Mouse (Mus musculus) myocyte (in vitro differentiated cells): ENCODE results near the gene Sox5. TPM values are rescaled to one million over a fixed set of nuclear protein-coding genes. Genes with fewer than 3 reads are reported as not detected.

ENCODE experiments used
- H3K27me3 ChIP-seq: one replicate; pipeline ENCODE4 v1.6.1; 2011; ENCODE audit not compliant: control insufficient read depth, insufficient read depth, insufficient read length
- H3K36me3 ChIP-seq: one replicate; pipeline ENCODE4 v1.6.1; 2011; ENCODE audit not compliant: control insufficient read depth, insufficient read depth
- H3K4me2 ChIP-seq: one replicate; pipeline ENCODE4 v1.6.1; 2011; ENCODE audit warnings: low read depth, control low read depth
- H3K4me3 ChIP-seq: one replicate; pipeline ENCODE4 v1.5.1; 2011; ENCODE audit warnings: mild to moderate bottlenecking, control low read depth, moderate library complexity
- H3K79me2 ChIP-seq: one replicate; pipeline ENCODE4 v1.6.1; 2011; ENCODE audit not compliant: control insufficient read depth, insufficient read depth
- H3ac ChIP-seq: one replicate; pipeline ENCODE4 v1.6.1; 2011; ENCODE audit not compliant: control insufficient read depth, insufficient read length
- CEBPB ChIP-seq: IDR thresholded peaks from 2 replicates; pipeline ENCODE4 v1.6.1; 2011; ENCODE audit warnings: mild to moderate bottlenecking, moderate library complexity; ENCODE audit not compliant: poor library complexity, insufficient read depth, severe bottlenecking
- E2F4 ChIP-seq: IDR thresholded peaks from one replicate; pipeline ENCODE4 v1.6.1; 2011; ENCODE audit warnings: mild to moderate bottlenecking, control low read depth, moderate library complexity; ENCODE audit not compliant: insufficient read depth
- MAX ChIP-seq: IDR thresholded peaks from one replicate; pipeline ENCODE4 v1.6.1; 2011; ENCODE audit warnings: low read depth, mild to moderate bottlenecking, control low read depth
- MYOD1 ChIP-seq, 3 experiments: IDR thresholded peaks; one replicate each; pipeline ENCODE4 v1.6.1; 2011; ENCODE audit warnings: control low read depth in 2 of 3, low read depth in 2 of 3, mild to moderate bottlenecking in 2 of 3, moderate library complexity in 1 of 3; ENCODE audit not compliant: insufficient read length in 2 of 3, control insufficient read depth in 1 of 3
- MYOG ChIP-seq, 3 experiments: IDR thresholded peaks; one replicate each; pipeline ENCODE4 v1.6.1; 2011; ENCODE audit warnings: control low read depth in 2 of 3, low read depth in 2 of 3, mild to moderate bottlenecking in 2 of 3; ENCODE audit not compliant: insufficient read length in 2 of 3, control insufficient read depth in 1 of 3, insufficient read depth in 1 of 3
- POLR2A ChIP-seq: IDR thresholded peaks from one replicate; pipeline ENCODE4 v1.6.1; 2011; ENCODE audit warnings: low read depth, mild to moderate bottlenecking, control low read depth, moderate library complexity; ENCODE audit not compliant: insufficient read length
- POLR2AphosphoS2 ChIP-seq: IDR thresholded peaks from one replicate; pipeline ENCODE4 v1.6.1; 2011; ENCODE audit warnings: low read depth, control low read depth; ENCODE audit not compliant: insufficient read length
- REST ChIP-seq: IDR thresholded peaks from one replicate; pipeline ENCODE4 v1.6.1; 2011; ENCODE audit warnings: mild to moderate bottlenecking, control low read depth, moderate library complexity; ENCODE audit not compliant: insufficient read depth, insufficient read length
- SRF ChIP-seq: IDR thresholded peaks from one replicate; pipeline ENCODE4 v1.6.1; 2011; ENCODE audit warnings: low read depth; ENCODE audit not compliant: control insufficient read depth, insufficient read length
- TCF12 ChIP-seq: IDR thresholded peaks from one replicate; pipeline ENCODE4 v1.6.1; 2011; ENCODE audit warnings: mild to moderate bottlenecking, control low read depth; ENCODE audit not compliant: poor library complexity, insufficient read depth, severe bottlenecking
- TCF3 ChIP-seq: IDR thresholded peaks from one replicate; pipeline ENCODE4 v1.6.1; 2011; ENCODE audit warnings: low read depth, control low read depth; ENCODE audit not compliant: insufficient read length
- USF1 ChIP-seq: IDR thresholded peaks from one replicate; pipeline ENCODE4 v1.6.1; 2011; ENCODE audit warnings: low read depth, mild to moderate bottlenecking, control low read depth, moderate library complexity
- polyA plus RNA-seq: library from polyadenylated mRNA; unstranded; fragments of >200 nt; fragmentation: generic; extraction: Trizol; gene quantifications from one replicate; pipeline ENCODE4 v1.2.1, GENCODE M21; 2012; ENCODE audit warnings: missing spikeins

Sox5 gene
- polyA plus RNA-seq, 1 experiment: 0.50 TPM

GRCm38 (mm10) chr6:143980131-143980530 is 801.6 kb downstream of the Sox5 start:
- H3K36me3 ChIP-seq: no peaks in the 10 kb centered on the region

DNA sequence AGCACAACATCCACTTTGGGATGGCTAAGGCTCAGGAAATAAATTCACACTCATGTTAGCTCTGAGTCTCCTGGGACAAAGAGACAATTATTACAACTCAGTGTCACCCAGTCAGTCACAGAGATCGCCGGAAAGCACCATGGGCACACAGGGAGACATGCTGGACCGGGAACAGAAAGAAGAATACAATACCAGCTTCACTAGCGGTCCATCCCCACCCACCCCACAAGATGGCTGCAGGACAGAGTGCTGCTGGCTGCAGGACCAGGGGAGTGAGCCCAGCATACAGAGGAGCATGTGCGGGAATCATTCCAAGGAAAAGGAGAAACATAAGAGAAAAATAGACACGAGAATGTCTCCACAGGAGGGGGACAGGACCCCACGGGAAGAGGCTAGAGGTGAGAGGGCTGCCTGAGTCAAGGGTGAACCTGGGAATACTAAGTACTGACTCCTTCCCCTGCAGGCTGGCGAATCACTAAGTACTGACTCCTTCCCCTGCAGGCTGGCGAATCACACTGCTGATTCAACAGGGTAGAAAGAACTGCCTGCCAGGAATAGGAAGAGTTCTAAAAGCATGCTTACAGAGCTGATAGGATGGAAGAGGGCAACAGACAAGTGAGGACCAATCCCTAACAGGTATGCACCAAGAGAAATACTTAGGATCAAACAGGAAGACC is 813.9 kb downstream of the Sox5 start:
- Histone ChIP-seq H3ac (no peak overlapping the region), H3K36me3 (no peaks in the 10 kb centered on the region), H3K4me2 (no peak overlapping the region), H3K4me3 (no peak overlapping the region), H3K27me3 (no peaks in the 10 kb centered on the region), H3K79me2 (no peaks in the 10 kb centered on the region)
- no peak for TF ChIP-seq E2F4
- no peak for TF ChIP-seq MYOG (IDR thresholded peaks at IDR 0.05; ENCODE audit: control insufficient read depth in 1 of 3, insufficient read depth in 1 of 3, insufficient read length in 2 of 3, low read depth in 2 of 3)
- no peak for TF ChIP-seq MYOD1 (IDR thresholded peaks at IDR 0.05; ENCODE audit: control insufficient read depth in 1 of 3, insufficient read length in 2 of 3, low read depth in 2 of 3)
- TF ChIP-seq CEBPB: no peak
- TF ChIP-seq REST: no peak
- TF ChIP-seq TCF12: no peak
- no peak for TF ChIP-seq SRF
- TF ChIP-seq USF1: no peak
- TF ChIP-seq TCF3: no peak
- TF ChIP-seq MAX: no peak
- no peak for TF ChIP-seq POLR2AphosphoS2
- no peak for TF ChIP-seq POLR2A

More at GRCm38 (mm10) chr6:143980131-143980530, 801.6 kb downstream of the Sox5 start:
- TF ChIP-seq E2F4 (no peak), POLR2AphosphoS2 (no peak), TCF3 (no peak), USF1 (no peak), REST (no peak), CEBPB (no peak), MYOG (IDR thresholded peaks at IDR 0.05; ENCODE audit: control insufficient read depth in 1 of 3, insufficient read depth in 1 of 3, insufficient read length in 2 of 3, low read depth in 2 of 3) (no peak), POLR2A (no peak), SRF (no peak), MYOD1 (IDR thresholded peaks at IDR 0.05; ENCODE audit: control insufficient read depth in 1 of 3, insufficient read length in 2 of 3, low read depth in 2 of 3) (no peak), TCF12 (no peak), MAX (no peak)
- H3ac ChIP-seq: no peak overlapping the region
- H3K79me2 ChIP-seq: no peaks in the 10 kb centered on the region
- H3K4me3 ChIP-seq: no peak overlapping the region
- H3K27me3 ChIP-seq: no peaks in the 10 kb centered on the region
- H3K4me2 ChIP-seq: no peak overlapping the region

- TF ChIP-seq TCF3: no peak
- no peak for TF ChIP-seq POLR2AphosphoS2
- H3K27me3 ChIP-seq: no peaks in the 10 kb centered on the region
- no peak overlapping the region for H3ac ChIP-seq
Measured at GRCm38 (mm10) chr6:143960487-143960886, 821.3 kb downstream of the Sox5 start.

DNA sequence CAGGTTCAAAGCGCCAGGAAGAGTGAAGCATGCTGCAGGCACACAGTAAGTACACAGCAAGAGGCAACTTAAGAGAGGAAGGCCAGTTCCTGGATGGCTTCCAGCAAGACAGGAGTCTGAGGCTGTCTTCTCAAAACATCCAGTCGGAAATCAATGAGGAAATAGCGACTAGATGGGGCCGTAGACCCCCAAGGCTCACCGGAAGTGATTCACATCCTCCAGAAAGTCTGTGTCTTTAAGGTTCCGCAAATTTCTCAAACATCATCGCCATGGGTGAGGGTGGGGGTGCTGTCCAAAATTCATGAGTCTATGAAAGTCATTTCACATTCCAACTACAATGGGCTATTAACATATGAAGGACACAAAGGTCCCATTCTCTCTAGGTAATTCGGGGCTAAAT is 821.7 kb downstream of the Sox5 start:
- no peaks in the 10 kb centered on the region for H3K79me2 ChIP-seq
- no peak overlapping the region for H3K4me3 ChIP-seq
- no peak overlapping the region for H3ac ChIP-seq
- no peaks in the 10 kb centered on the region for H3K36me3 ChIP-seq
- H3K4me2 ChIP-seq: no peak overlapping the region
- TF ChIP-seq USF1: no peak
- no peaks in the 10 kb centered on the region for H3K27me3 ChIP-seq

More at GRCm38 (mm10) chr6:143960487-143960886, 821.3 kb downstream of the Sox5 start:
- Histone ChIP-seq H3K4me2 (no peak overlapping the region), H3K36me3 (no peaks in the 10 kb centered on the region), H3K4me3 (no peak overlapping the region), H3K79me2 (no peaks in the 10 kb centered on the region)

GRCm38 (mm10) chr6:143958372-143958771 is 823.4 kb downstream of the Sox5 start:
- H3K4me3 ChIP-seq: no peak overlapping the region
- H3K36me3 ChIP-seq: no peaks in the 10 kb centered on the region
- H3K27me3 ChIP-seq: no peaks in the 10 kb centered on the region
- H3K79me2 ChIP-seq: no peaks in the 10 kb centered on the region
- TF ChIP-seq MYOD1 (IDR thresholded peaks at IDR 0.05; ENCODE audit: control insufficient read depth in 1 of 3, insufficient read length in 2 of 3, low read depth in 2 of 3) (no peak), POLR2A (no peak), TCF3 (no peak), TCF12 (no peak), MAX (no peak), SRF (no peak), CEBPB (no peak), E2F4 (no peak), POLR2AphosphoS2 (no peak), REST (no peak), USF1 (no peak)
- H3K4me2 ChIP-seq: no peak overlapping the region
- H3ac ChIP-seq: no peak overlapping the region
